Mouse (Mus musculus) forebrain, embryonic 15.5 days (tissue): ENCODE data around the gene Magi2. TPM values are rescaled to one million over a fixed set of nuclear protein-coding genes. Genes with fewer than 3 reads are reported as not detected.

Experiments
- ATAC-seq: fragments of 200-750 bp; cut with Nextera tagmentation; replicated peaks from 2 replicates; pipeline ENCODE4 v1.8.0; 2017; ENCODE audit warnings: mild to moderate bottlenecking, moderate TSS enrichment, moderate library complexity
- H3K27ac ChIP-seq: fragments of 300-500 bp; sonication (generic); replicated peaks from 2 replicates; pipeline ENCODE4 v1.5.1; 2015; ENCODE audit warnings: mild to moderate bottlenecking, inconsistent platforms
- H3K27me3 ChIP-seq: fragments of 300-500 bp; sonication (generic); 2 replicates; pipeline ENCODE4 v1.6.1; 2015; ENCODE audit warnings: inconsistent platforms
- H3K36me3 ChIP-seq: fragments of 300-500 bp; sonication (generic); 2 replicates; pipeline ENCODE4 v1.6.1; 2015; ENCODE audit warnings: mild to moderate bottlenecking, inconsistent platforms
- H3K4me1 ChIP-seq: fragments of 300-500 bp; sonication (generic); 2 replicates; pipeline ENCODE4 v1.6.1; 2015; ENCODE audit warnings: inconsistent platforms
- H3K4me2 ChIP-seq: fragments of 300-500 bp; sonication (generic); replicated peaks from 2 replicates; pipeline ENCODE4 v1.6.1; 2015; ENCODE audit warnings: mild to moderate bottlenecking, inconsistent platforms
- H3K4me3 ChIP-seq: fragments of 300-500 bp; sonication (generic); 2 replicates; pipeline ENCODE4 v1.5.1; 2015; ENCODE audit warnings: mild to moderate bottlenecking, inconsistent platforms
- H3K9ac ChIP-seq: fragments of 300-500 bp; sonication (generic); replicated peaks from 2 replicates; pipeline ENCODE4 v1.6.1; 2015; ENCODE audit warnings: mild to moderate bottlenecking, inconsistent platforms
- H3K9me3 ChIP-seq: fragments of 300-500 bp; sonication (generic); 2 replicates; pipeline ENCODE4 v1.6.1; 2016; ENCODE audit warnings: inconsistent platforms
- WGBS: fragments of 180-500 bp; shearing (Covaris S2); methylation state at CpG from one replicate; pipeline ENCODE4 v1.1.7; 2015; ENCODE audit warnings: mixed read lengths; 5-methylcytosine and 5-hydroxymethylcytosine counted together
- polyA plus RNA-seq: library from polyadenylated mRNA; unstranded; fragments of >200 nt; fragmentation: Nextera tagmentation; extraction: Ambion mirVana; gene quantifications from 2 replicates; pipeline ENCODE4 v1.2.1, GENCODE M21; 2015

The Magi2 gene
- polyA plus RNA-seq, 1 experiment from 2014 or later, result 27.2 TPM

GRCm38 (mm10) chr5:20457742-20458510 is 1231.1 kb downstream of the Magi2 start:
- H3K9me3 ChIP-seq, result no peaks in the 10 kb centered on the region
- no peaks in the 10 kb centered on the region for H3K27me3 ChIP-seq
- no peak overlapping the region for H3K4me2 ChIP-seq
- H3K36me3 ChIP-seq, result no peaks in the 10 kb centered on the region
- no peak overlapping the region for H3K9ac ChIP-seq
- H3K27ac ChIP-seq, result no peak overlapping the region
- no peak overlapping the region for H3K4me3 ChIP-seq
- 79% methylated on average over 7 of the region's 7 CpGs for WGBS
- no peak for ATAC-seq
- 0 out of 2 replicates have a peak, but pooled peaks cover 9% of the 10 kb centered on the region for H3K4me1 ChIP-seq

- no peak for ATAC-seq
- H3K9me3 ChIP-seq, result no peaks in the 10 kb centered on the region
- H3K27me3 ChIP-seq, result no peaks in the 10 kb centered on the region
- H3K4me3 ChIP-seq, result no peak overlapping the region
- no peak overlapping the region for H3K9ac ChIP-seq
- peaks cover 4% of the 10 kb centered on the region; the same call in 1 of the 2 replicates for H3K36me3 ChIP-seq
- no peak overlapping the region for H3K4me2 ChIP-seq
- no peak overlapping the region for H3K27ac ChIP-seq
- 77% methylated on average over 2 of the region's 2 CpGs for WGBS
- 0 out of 2 replicates have a peak, but pooled peaks cover 9% of the 10 kb centered on the region for H3K4me1 ChIP-seq
These were observed 1234.9 kb downstream of the Magi2 start for GRCm38 (mm10) chr5:20461709-20462108.

- Histone ChIP-seq H3K9ac (no peak overlapping the region), H3K36me3 (peaks cover 4% of the 10 kb centered on the region; the same call in 1 of the 2 replicates), H3K4me1 (0 out of 2 replicates have a peak, but pooled peaks cover 9% of the 10 kb centered on the region), H3K4me2 (no peak overlapping the region), H3K27me3 (no peaks in the 10 kb centered on the region), H3K27ac (no peak overlapping the region), H3K4me3 (no peak overlapping the region), H3K9me3 (no peaks in the 10 kb centered on the region)
- ATAC-seq, result peak; percentile 85
- WGBS, result 62% methylated on average over 2 of the region's 2 CpGs
These were observed 1235.5 kb downstream of the Magi2 start for GRCm38 (mm10) chr5:20462376-20462775.

GRCm38 (mm10) chr5:20469721-20470120 is 1242.9 kb downstream of the Magi2 start:
- no peak overlapping the region for H3K27ac ChIP-seq
- no peak for ATAC-seq
- no peak overlapping the region for H3K4me3 ChIP-seq
- H3K27me3 ChIP-seq, result no peaks in the 10 kb centered on the region
- peaks cover 4% of the 10 kb centered on the region; the same call in 1 of the 2 replicates for H3K36me3 ChIP-seq
- no peak overlapping the region for H3K4me2 ChIP-seq
- H3K9ac ChIP-seq, result no peak overlapping the region
- H3K9me3 ChIP-seq, result no peaks in the 10 kb centered on the region
- H3K4me1 ChIP-seq, result no peaks in the 10 kb centered on the region
- whole genome bisulfite sequencing, result 63% methylated on average over 3 of the region's 3 CpGs

- no peak overlapping the region for H3K4me2 ChIP-seq
- peaks cover 4% of the 10 kb centered on the region; the same call in 1 of the 2 replicates for H3K36me3 ChIP-seq
- no peaks in the 10 kb centered on the region for H3K4me1 ChIP-seq
- H3K9ac ChIP-seq, result no peak overlapping the region
- no peaks in the 10 kb centered on the region for H3K9me3 ChIP-seq
- ATAC-seq, result no peak
- H3K27ac ChIP-seq, result no peak overlapping the region
- H3K27me3 ChIP-seq, result no peaks in the 10 kb centered on the region
- H3K4me3 ChIP-seq, result no peak overlapping the region
These were observed 1243.6 kb downstream of the Magi2 start for GRCm38 (mm10) chr5:20470466-20470865.

GRCm38 (mm10) chr5:20484505-20484904 is 1257.7 kb downstream of the Magi2 start:
- Histone ChIP-seq H3K36me3 (no peaks in the 10 kb centered on the region), H3K9me3 (no peaks in the 10 kb centered on the region), H3K27ac (no peak overlapping the region), H3K27me3 (no peaks in the 10 kb centered on the region), H3K4me3 (no peak overlapping the region), H3K4me2 (no peak overlapping the region), H3K9ac (no peak overlapping the region), H3K4me1 (no peaks in the 10 kb centered on the region)
- ATAC-seq, result no peak
- WGBS, result 90% methylated on average over 7 of the region's 7 CpGs

GRCm38 (mm10) chr5:20491911-20492310 is 1265.1 kb downstream of the Magi2 start:
- H3K9ac ChIP-seq, result no peak overlapping the region
- ATAC-seq, result no peak
- no peak overlapping the region for H3K4me3 ChIP-seq
- no peak overlapping the region for H3K4me2 ChIP-seq
- no peaks in the 10 kb centered on the region for H3K4me1 ChIP-seq
- no peaks in the 10 kb centered on the region for H3K9me3 ChIP-seq
- no peak overlapping the region for H3K27ac ChIP-seq
- H3K36me3 ChIP-seq, result no peaks in the 10 kb centered on the region
- no peaks in the 10 kb centered on the region for H3K27me3 ChIP-seq
- 83% methylated on average over 2 of the region's 2 CpGs for WGBS

- 90% methylated on average over 7 of the region's 7 CpGs for WGBS
- no peak overlapping the region for H3K4me2 ChIP-seq
- no peak for ATAC-seq
- H3K9me3 ChIP-seq, result no peaks in the 10 kb centered on the region
- no peak overlapping the region for H3K4me3 ChIP-seq
- H3K9ac ChIP-seq, result no peak overlapping the region
- H3K27ac ChIP-seq, result no peak overlapping the region
- no peaks in the 10 kb centered on the region for H3K4me1 ChIP-seq
- H3K36me3 ChIP-seq, result no peaks in the 10 kb centered on the region
- H3K27me3 ChIP-seq, result no peaks in the 10 kb centered on the region
These were observed 1265.8 kb downstream of the Magi2 start for GRCm38 (mm10) chr5:20492679-20493078.

GRCm38 (mm10) chr5:20494010-20494409 is 1267.2 kb downstream of the Magi2 start:
- Histone ChIP-seq H3K4me3 (no peak overlapping the region), H3K27ac (no peak overlapping the region), H3K9ac (no peak overlapping the region), H3K9me3 (no peaks in the 10 kb centered on the region), H3K4me2 (no peak overlapping the region), H3K4me1 (no peaks in the 10 kb centered on the region), H3K36me3 (no peaks in the 10 kb centered on the region), H3K27me3 (no peaks in the 10 kb centered on the region)
- no peak for ATAC-seq
- WGBS, result 50% methylated on average over 6 of the region's 6 CpGs

GRCm38 (mm10) chr5:20496924-20497323 is 1270.1 kb downstream of the Magi2 start:
- Histone ChIP-seq H3K4me1 (no peaks in the 10 kb centered on the region), H3K4me3 (no peak overlapping the region), H3K4me2 (no peak overlapping the region), H3K27ac (no peak overlapping the region), H3K9ac (no peak overlapping the region), H3K27me3 (no peaks in the 10 kb centered on the region), H3K9me3 (no peaks in the 10 kb centered on the region), H3K36me3 (no peaks in the 10 kb centered on the region)
- WGBS, result 59% methylated on average over 8 of the region's 8 CpGs
- ATAC-seq, result no peak

- Histone ChIP-seq H3K4me2 (no peak overlapping the region), H3K9ac (no peak overlapping the region), H3K4me3 (no peak overlapping the region), H3K36me3 (no peaks in the 10 kb centered on the region), H3K27me3 (no peaks in the 10 kb centered on the region), H3K27ac (no peak overlapping the region), H3K4me1 (no peaks in the 10 kb centered on the region), H3K9me3 (no peaks in the 10 kb centered on the region)
- ATAC-seq, result no peak
- 86% methylated on average over 9 of the region's 9 CpGs for whole genome bisulfite sequencing
These were observed 1272.3 kb downstream of the Magi2 start for GRCm38 (mm10) chr5:20499031-20499600.

GRCm38 (mm10) chr5:20508609-20509008 is 1281.8 kb downstream of the Magi2 start:
- 70% methylated on average over 5 of the region's 5 CpGs for WGBS
- Histone ChIP-seq H3K36me3 (no peaks in the 10 kb centered on the region), H3K9me3 (no peaks in the 10 kb centered on the region), H3K4me3 (no peak overlapping the region), H3K27me3 (no peaks in the 10 kb centered on the region), H3K9ac (no peak overlapping the region), H3K4me2 (no peak overlapping the region), H3K4me1 (0 out of 2 replicates have a peak, but pooled peaks cover 4% of the 10 kb centered on the region), H3K27ac (no peak overlapping the region)
- ATAC-seq, result no peak
